Mouse (Mus musculus): Measurements from ENCODE around the gene Elf1. TPM values are rescaled to one million over a fixed set of nuclear protein-coding genes. Genes with fewer than 3 reads are reported as not detected.
A peak's percentile ranks its signal among the peaks of the same experiment; 100 is the strongest.

The Elf1 gene
- polyA plus RNA-seq, 1 experiment from 2014 or later = 18.2 TPM

DNA sequence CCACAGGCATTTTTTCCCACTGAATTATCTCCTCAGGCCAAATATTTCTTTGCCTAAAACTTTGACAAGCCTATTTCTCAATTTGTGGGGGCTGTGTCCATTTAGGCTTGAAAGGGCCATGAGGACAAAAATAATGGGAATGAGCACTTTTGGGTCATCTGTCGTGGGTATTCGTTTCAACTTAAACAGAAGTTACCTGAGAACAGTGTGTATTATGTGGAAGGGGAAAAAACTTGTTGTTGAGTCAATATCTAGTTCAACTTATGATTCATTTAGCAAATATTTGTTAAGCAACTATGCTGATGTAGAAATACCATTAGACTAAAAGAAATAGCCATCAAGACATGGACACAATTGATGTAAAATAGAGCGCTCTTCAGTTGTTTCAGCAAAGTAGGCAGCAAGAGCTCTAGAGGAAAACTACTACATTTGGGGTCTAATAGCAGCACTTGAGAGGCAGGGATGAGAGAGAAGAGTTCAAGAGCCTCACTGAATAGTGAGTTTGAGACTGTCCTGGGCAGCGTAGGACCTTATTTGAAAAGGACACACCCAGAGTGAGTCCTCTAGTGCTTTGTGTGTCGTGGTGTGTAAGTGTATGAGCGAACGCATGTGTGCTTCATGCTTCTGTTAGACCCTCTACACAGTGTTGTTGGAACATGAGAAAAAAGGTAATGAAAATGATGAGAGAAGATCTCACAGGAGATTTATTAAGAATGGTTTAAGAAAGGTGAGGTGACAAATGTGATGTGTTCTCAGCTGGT is 23.4 kb downstream of the Elf1 start:
- Histone ChIP-seq H3K4me1 (replicated peaks; ENCODE audit: insufficient read depth, low read length) (no peaks in the 10 kb centered on the region), H3K36me3 (ENCODE audit: insufficient read depth, low read length) (0 out of 2 replicates have a peak, but pooled peaks cover 2% of the 10 kb centered on the region), H3K27ac (peak overlapping the region; percentile 5), H3K4me3 (replicated peaks; ENCODE audit: low read depth, low read length) (no peak overlapping the region), H3K27me3 (ENCODE audit: insufficient read depth, low read length) (no peaks in the 10 kb centered on the region), H3K4me2 (ENCODE audit: low read length) (no peak overlapping the region), H3K9me3 (replicated peaks; ENCODE audit: low read length) (no peaks in the 10 kb centered on the region), H3K9ac (ENCODE audit: low read depth, low read length) (no peak overlapping the region)
- DNase-seq (ENCODE audit: low spot score) (no peak), ATAC-seq (replicated peaks; ENCODE audit: low FRiP score, low read depth) (no peak)
- no peak for TF ChIP-seq CTCF (IDR thresholded peaks at IDR 0.05; ENCODE audit: low read depth)
- 90% methylated on average over 7 of the region's 7 CpGs for WGBS

DNA sequence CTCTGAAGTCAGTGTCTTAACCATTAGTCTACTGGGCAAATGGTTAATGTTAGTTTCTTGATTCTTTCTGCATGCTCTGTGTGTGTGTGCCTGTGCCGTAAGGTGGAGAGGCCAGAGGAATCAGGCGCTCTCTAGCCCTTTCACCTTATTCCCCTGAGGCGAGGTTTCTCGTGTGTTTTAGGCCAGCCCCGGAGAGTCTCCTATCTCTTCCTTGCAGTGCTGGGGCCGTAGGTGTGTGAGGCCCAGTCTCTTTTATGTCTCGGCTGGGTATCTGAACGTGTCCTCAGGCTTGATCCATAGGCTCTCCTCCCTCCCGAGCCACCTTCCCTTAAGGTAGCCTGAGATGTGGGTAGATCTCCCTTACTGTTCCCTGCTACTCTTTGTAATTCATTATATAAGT is 25.2 kb downstream of the Elf1 start:
- 72% methylated on average over 9 of the region's 9 CpGs for WGBS
- no peak for TF ChIP-seq CTCF (IDR thresholded peaks at IDR 0.05; ENCODE audit: low read depth)
- no peak overlapping the region for H3K9ac ChIP-seq (ENCODE audit: low read depth, low read length)
- H3K27ac ChIP-seq = no peak overlapping the region
- no peak overlapping the region for H3K4me3 ChIP-seq (replicated peaks; ENCODE audit: low read depth, low read length)
- H3K4me1 ChIP-seq (replicated peaks; ENCODE audit: insufficient read depth, low read length) = 0 out of 2 replicates have a peak, but pooled peaks cover 6% of the 10 kb centered on the region
- no peaks in the 10 kb centered on the region for H3K27me3 ChIP-seq (ENCODE audit: insufficient read depth, low read length)
- H3K9me3 ChIP-seq (replicated peaks; ENCODE audit: low read length) = no peaks in the 10 kb centered on the region
- H3K4me2 ChIP-seq (ENCODE audit: low read length) = no peak overlapping the region
- ATAC-seq (replicated peaks; ENCODE audit: low FRiP score, low read depth) (no peak), DNase-seq (ENCODE audit: low spot score) (no peak)
- H3K36me3 ChIP-seq (ENCODE audit: insufficient read depth, low read length) = 0 out of 2 replicates have a peak, but pooled peaks cover 1% of the 10 kb centered on the region

DNA sequence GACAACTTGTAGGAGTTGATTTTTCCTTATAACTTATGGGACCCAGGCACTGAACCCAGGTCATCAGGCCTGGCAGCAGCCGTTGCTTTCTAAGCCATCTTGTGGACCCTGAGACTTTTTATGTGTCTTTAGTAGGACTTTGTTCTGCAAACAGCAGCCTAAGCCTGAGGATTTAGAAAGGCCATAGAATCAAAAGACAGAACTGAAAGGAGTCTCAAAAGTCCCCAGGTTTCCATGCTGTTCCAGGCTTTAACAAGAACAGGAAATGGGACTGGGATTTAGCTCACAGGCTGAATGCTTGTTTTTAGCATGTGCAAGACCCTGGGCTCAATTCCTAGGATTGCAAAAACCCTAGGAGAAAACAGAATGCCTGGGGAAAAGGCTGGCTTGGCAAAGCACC is 26.9 kb downstream of the Elf1 start:
- DNase-seq (ENCODE audit: low spot score) = no peak
- TF ChIP-seq CTCF (IDR thresholded peaks at IDR 0.05; ENCODE audit: low read depth) = no peak
- no peak for ATAC-seq (replicated peaks; ENCODE audit: low FRiP score, low read depth)
- Histone ChIP-seq H3K4me1 (replicated peaks; ENCODE audit: insufficient read depth, low read length) (0 out of 2 replicates have a peak, but pooled peaks cover 8% of the 10 kb centered on the region), H3K27ac (no peak overlapping the region), H3K9ac (ENCODE audit: low read depth, low read length) (no peak overlapping the region), H3K9me3 (replicated peaks; ENCODE audit: low read length) (no peaks in the 10 kb centered on the region), H3K4me3 (replicated peaks; ENCODE audit: low read depth, low read length) (no peak overlapping the region), H3K4me2 (ENCODE audit: low read length) (no peak overlapping the region), H3K27me3 (ENCODE audit: insufficient read depth, low read length) (no peaks in the 10 kb centered on the region), H3K36me3 (ENCODE audit: insufficient read depth, low read length) (no peaks in the 10 kb centered on the region)
- 76% methylated on average over 1 of the region's 1 CpGs for WGBS

DNA sequence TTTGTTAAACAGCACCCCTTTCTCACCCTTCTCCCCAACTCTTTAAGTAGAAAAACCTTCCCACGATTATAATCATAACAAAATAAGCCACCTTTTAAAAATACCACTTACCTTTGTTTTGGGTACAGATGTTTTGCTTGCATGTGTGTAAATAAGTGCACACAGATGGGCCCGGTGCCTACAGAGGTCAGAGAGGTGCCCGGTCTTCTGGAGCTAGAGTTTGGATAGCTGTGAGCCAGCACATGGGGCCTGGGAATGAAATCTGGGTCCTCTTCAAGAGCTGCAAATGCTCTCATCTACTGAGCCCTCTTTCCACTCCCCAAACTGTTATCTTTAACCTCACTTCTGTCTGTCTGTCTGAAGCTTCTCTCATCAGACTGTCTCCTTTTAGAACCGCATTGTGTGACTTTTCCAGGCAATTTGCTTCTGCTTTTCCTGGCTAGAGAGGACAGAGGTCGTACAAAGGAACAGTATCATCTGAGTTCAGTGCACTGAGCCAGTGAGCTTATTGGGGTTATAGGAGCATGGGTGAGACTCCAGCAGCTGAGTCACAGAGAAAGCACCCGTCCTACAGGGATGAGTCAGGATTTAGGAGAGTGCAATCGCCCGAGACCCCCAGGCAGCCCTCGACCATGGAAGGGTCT is 27.8 kb downstream of the Elf1 start:
- ATAC-seq (replicated peaks; ENCODE audit: low FRiP score, low read depth) = no peak
- Histone ChIP-seq H3K36me3 (ENCODE audit: insufficient read depth, low read length) (no peaks in the 10 kb centered on the region), H3K4me1 (replicated peaks; ENCODE audit: insufficient read depth, low read length) (0 out of 2 replicates have a peak, but pooled peaks cover 8% of the 10 kb centered on the region), H3K4me3 (replicated peaks; ENCODE audit: low read depth, low read length) (no peak overlapping the region), H3K9me3 (replicated peaks; ENCODE audit: low read length) (no peaks in the 10 kb centered on the region), H3K27ac (no peak overlapping the region), H3K27me3 (ENCODE audit: insufficient read depth, low read length) (no peaks in the 10 kb centered on the region), H3K4me2 (ENCODE audit: low read length) (no peak overlapping the region), H3K9ac (ENCODE audit: low read depth, low read length) (no peak overlapping the region)
- no peak for DNase-seq (ENCODE audit: low spot score)
- TF ChIP-seq CTCF (IDR thresholded peaks at IDR 0.05; ENCODE audit: low read depth) = no peak
- 70% methylated on average over 9 of the region's 9 CpGs for WGBS

DNA sequence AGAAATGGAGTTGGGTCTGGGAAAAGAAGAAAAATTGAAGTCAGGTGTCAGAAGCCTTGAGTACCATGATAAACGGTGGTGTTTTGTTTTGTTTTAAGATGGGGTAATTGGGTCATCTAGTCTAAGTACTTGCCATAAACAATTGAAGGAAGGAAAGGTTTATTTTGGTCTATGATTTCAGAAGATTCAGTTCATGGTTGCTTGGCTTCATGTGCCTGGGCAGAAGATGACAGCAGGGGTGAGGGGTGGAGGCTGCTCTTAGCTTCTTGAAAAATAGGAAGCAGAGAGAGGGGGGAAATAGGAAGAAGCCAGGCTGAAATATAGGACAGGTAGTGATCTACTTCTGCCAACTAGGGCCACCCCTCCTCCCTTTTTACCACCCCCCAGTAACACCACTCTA is 30.5 kb downstream of the Elf1 start:
- no peaks in the 10 kb centered on the region for H3K36me3 ChIP-seq (ENCODE audit: insufficient read depth, low read length)
- H3K27me3 ChIP-seq (ENCODE audit: insufficient read depth, low read length) = no peaks in the 10 kb centered on the region
- 50% methylated on average over 1 of the region's 1 CpGs for WGBS
- no peaks in the 10 kb centered on the region for H3K9me3 ChIP-seq (replicated peaks; ENCODE audit: low read length)
- H3K4me3 ChIP-seq (replicated peaks; ENCODE audit: low read depth, low read length) = no peak overlapping the region
- no peak overlapping the region for H3K4me2 ChIP-seq (ENCODE audit: low read length)
- 0 out of 2 replicates have a peak, but pooled peaks cover 8% of the 10 kb centered on the region for H3K4me1 ChIP-seq (replicated peaks; ENCODE audit: insufficient read depth, low read length)
- ATAC-seq (replicated peaks; ENCODE audit: low FRiP score, low read depth) = no peak
- H3K27ac ChIP-seq = peak overlapping the region; percentile 72
- H3K9ac ChIP-seq (ENCODE audit: low read depth, low read length) = no peak overlapping the region
- DNase-seq (ENCODE audit: low spot score) = peak; percentile 64
- TF ChIP-seq CTCF (IDR thresholded peaks at IDR 0.05; ENCODE audit: low read depth) = no peak

DNA sequence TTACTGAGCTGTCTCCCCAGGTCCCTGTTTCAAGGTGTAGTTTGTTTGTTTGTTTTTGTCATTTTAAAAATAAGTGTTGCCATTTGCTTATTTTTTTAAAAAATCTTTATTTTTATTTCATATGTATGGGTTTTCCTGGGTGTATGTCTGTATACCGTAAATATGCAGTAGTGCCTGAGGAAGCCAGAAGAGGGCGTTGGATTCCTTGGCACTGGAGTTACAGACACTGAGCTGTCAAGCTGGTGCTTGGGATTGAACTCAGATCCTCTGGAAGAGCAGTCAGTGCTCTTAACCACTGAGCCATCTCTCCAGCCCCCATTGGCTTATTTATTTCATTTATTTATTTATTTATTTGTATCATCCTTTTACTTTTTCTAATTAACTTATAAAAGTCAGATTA is 33.0 kb downstream of the Elf1 start:
- Histone ChIP-seq H3K27me3 (ENCODE audit: insufficient read depth, low read length) (no peaks in the 10 kb centered on the region), H3K4me3 (replicated peaks; ENCODE audit: low read depth, low read length) (no peak overlapping the region), H3K4me2 (ENCODE audit: low read length) (no peak overlapping the region), H3K36me3 (ENCODE audit: insufficient read depth, low read length) (no peaks in the 10 kb centered on the region), H3K4me1 (replicated peaks; ENCODE audit: insufficient read depth, low read length) (0 out of 2 replicates have a peak, but pooled peaks cover 12% of the 10 kb centered on the region), H3K9me3 (replicated peaks; ENCODE audit: low read length) (no peaks in the 10 kb centered on the region), H3K9ac (ENCODE audit: low read depth, low read length) (no peak overlapping the region), H3K27ac (no peak overlapping the region)
- TF ChIP-seq CTCF (IDR thresholded peaks at IDR 0.05; ENCODE audit: low read depth) = no peak
- DNase-seq (ENCODE audit: low spot score) (no peak), ATAC-seq (replicated peaks; ENCODE audit: low FRiP score, low read depth) (no peak)
- 68% methylated on average over 2 of the region's 2 CpGs for WGBS

All from kidney, postnatal 0 days (tissue).